ENCODE assay signal across 8 mouse cellular contexts in the genomic region with DNA sequence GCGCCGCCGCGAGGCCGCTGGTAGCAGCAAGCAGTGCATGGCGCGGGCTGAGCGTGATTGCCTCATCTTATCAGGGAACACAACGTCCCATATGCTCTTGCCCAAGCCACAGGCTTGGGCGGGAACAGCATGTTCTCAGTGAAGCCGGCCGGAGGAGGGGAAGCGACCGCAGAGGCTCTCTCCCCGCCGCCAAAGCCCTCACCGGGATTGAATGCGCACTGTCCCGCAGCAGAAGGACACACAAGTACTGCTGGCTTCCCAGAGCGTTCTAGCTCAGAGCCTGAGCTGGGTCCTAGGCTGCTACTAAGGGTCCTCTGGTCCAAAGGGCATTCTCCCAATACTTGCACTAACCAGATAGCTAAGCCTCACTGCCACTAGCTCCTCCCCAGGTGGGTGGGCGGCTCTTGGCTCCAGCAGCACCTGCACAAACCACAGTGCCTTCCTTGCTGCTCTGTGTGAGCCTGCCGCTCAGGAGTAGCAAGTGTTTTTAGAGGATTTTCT. TPM values are rescaled to one million over a fixed set of nuclear protein-coding genes. Genes with fewer than 3 reads are reported as not detected.
A peak's percentile ranks its signal among the peaks of the same experiment; 100 is the strongest.
DNase-seq lines count a peak whose midpoint lies in the region; ATAC-seq lines count a peak whose summit lies in the region.

No protein-coding gene starts in this region.

- H3K27ac ChIP-seq in heart, embryonic 13.5 days (replicated peaks) = peak overlapping the region; percentile 70
- H3K27ac ChIP-seq in liver, embryonic 12.5 days = peak overlapping the region; percentile 69

- DNase-seq in c-Kit-positive CD71-negative TER-119-negative erythroid progenitor cells, embryonic 14.5 days (ENCODE audit: low read depth) = peak; percentile 80
- peak; percentile 85 for DNase-seq in fibroblast of lung, adult 2 months (ENCODE audit: low read depth)
- DNase-seq in kidney, postnatal 10 days = peak; percentile 89
- peak; percentile 74 for DNase-seq in naive thymus-derived CD4-positive, alpha-beta T cell, adult 2 months (ENCODE audit: low read depth)
- peak; percentile 61 for DNase-seq in splenic B cell, adult 2 months (ENCODE audit: low read depth, low spot score)

- WGBS in heart, embryonic 13.5 days = under 1% methylated on average over 22 of the region's 22 CpGs
- WGBS in liver, embryonic 12.5 days (ENCODE audit: insufficient replicate concordance) = 4% methylated on average over 22 of the region's 22 CpGs

- H3K4me3 ChIP-seq in heart, embryonic 13.5 days = peak overlapping the region; percentile 51
- H3K4me3 ChIP-seq in liver, embryonic 12.5 days = peak overlapping the region; percentile 37

- H3K9ac ChIP-seq in heart, embryonic 13.5 days = peak overlapping the region; percentile 82
- peak overlapping the region; percentile 58 for H3K9ac ChIP-seq in liver, embryonic 12.5 days

- H3K9me3 ChIP-seq in heart, embryonic 13.5 days = no peaks in the 10 kb centered on the region
- no peaks in the 10 kb centered on the region for H3K9me3 ChIP-seq in liver, embryonic 12.5 days (replicated peaks)

- no peaks in the 10 kb centered on the region for H3K36me3 ChIP-seq in heart, embryonic 13.5 days
- H3K36me3 ChIP-seq in liver, embryonic 12.5 days = no peaks in the 10 kb centered on the region
- no peaks in the 10 kb centered on the region for H3K36me3 ChIP-seq in splenic B cell, adult 2 months (ENCODE audit: control insufficient read depth, insufficient read depth, low read length, poor library complexity, severe bottlenecking)

- 0 out of 2 replicates have a peak, but pooled peaks cover 4% of the 10 kb centered on the region for H3K27me3 ChIP-seq in heart, embryonic 13.5 days (replicated peaks)
- H3K27me3 ChIP-seq in liver, embryonic 12.5 days (replicated peaks) = peaks cover 32% of the 10 kb centered on the region
- H3K27me3 ChIP-seq in splenic B cell, adult 2 months (ENCODE audit: control insufficient read depth, insufficient read depth, low read length, poor library complexity, severe bottlenecking) = no peaks in the 10 kb centered on the region

- ATAC-seq in CD4-positive, CD25-positive, alpha-beta regulatory T cell, adult 4 months = peak; percentile 77
- ATAC-seq in heart, embryonic 13.5 days (ENCODE audit: extremely low read depth, insufficient number of reproducible peaks, low FRiP score, low TSS enrichment) = peak; percentile 82; the same call in 1 of the 2 replicates
- peak; percentile 93 for ATAC-seq in liver, embryonic 12.5 days

- peaks cover 39% of the 10 kb centered on the region for H3K4me1 ChIP-seq in heart, embryonic 13.5 days
- H3K4me1 ChIP-seq in liver, embryonic 12.5 days = peaks cover 36% of the 10 kb centered on the region

- peak overlapping the region; percentile 88 for H3K4me2 ChIP-seq in heart, embryonic 13.5 days
- peak overlapping the region; percentile 72 for H3K4me2 ChIP-seq in liver, embryonic 12.5 days

RNA-seq across cellular contexts. Expression of gene E030018B13Rik, which starts 19.6 kb away (rescaled TPM):
- polyA plus RNA-seq in CD4-positive, CD25-positive, alpha-beta regulatory T cell, adult 4 months (2017; shearing (Covaris generic)) = not detected
- not detected in 2 replicates for polyA plus RNA-seq in heart, embryonic 13.5 days (2015; fragmentation: Nextera tagmentation; extraction: Ambion mirVana)
- polyA plus RNA-seq in liver, embryonic 12.5 days (2016; fragmentation: Nextera tagmentation; extraction: Ambion mirVana) = not detected in 2 replicates

RNA-seq across cellular contexts. Expression of gene Klf13, which starts 41.7 kb away (rescaled TPM):
- polyA plus RNA-seq in CD4-positive, CD25-positive, alpha-beta regulatory T cell, adult 4 months (2017; shearing (Covaris generic)) = 100 to 1,000 TPM; 209 to 217 TPM
- polyA plus RNA-seq in heart, embryonic 13.5 days (2015; fragmentation: Nextera tagmentation; extraction: Ambion mirVana) = 16.0 and 16.6 TPM in 2 replicates
- polyA plus RNA-seq in liver, embryonic 12.5 days (2016; fragmentation: Nextera tagmentation; extraction: Ambion mirVana) = 17.7 and 20.8 TPM in 2 replicates

Comparison
In these comparisons a context has a peak if more than half of its experiments do, and no peak if none do; other contexts are left out.
1. Peak in every context shown above with its lines: DNase-seq, ATAC-seq, H3K4me3 ChIP-seq and H3K27ac ChIP-seq.